Mouse (Mus musculus): ENCODE data around the gene Rras2. TPM values are rescaled to one million over a fixed set of nuclear protein-coding genes. Genes with fewer than 3 reads are reported as not detected.

The Rras2 gene
- 9.2 and 12.4 TPM in 2 replicates for total RNA-seq (2017)

DNA sequence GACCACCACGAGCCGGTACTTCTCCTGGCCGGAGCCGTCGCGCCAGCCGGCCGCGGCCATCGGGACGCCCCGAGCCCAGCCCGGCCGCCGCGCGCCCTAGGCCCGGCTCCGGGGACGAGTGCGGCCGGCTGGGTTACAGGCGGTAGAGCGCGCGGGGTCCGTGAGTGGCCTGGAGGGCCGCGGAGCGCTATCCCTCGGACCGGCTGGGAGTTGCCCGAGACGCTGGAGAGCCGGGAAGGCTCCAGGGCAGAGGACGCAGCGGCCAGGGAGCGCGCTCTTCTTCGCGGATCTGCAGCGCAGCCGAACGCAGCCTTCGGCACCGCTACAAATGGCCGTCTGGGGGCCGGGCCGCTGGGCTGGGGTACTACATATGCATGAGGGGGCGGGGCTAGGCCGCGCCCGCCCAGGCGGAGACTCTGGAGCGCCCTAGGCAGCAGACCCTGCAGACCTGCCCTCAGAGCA is at the start of gene Rras2:
Rras2 (minus strand) TSS at position 338 of the 462 bp plus-strand sequence.
- ATAC-seq (replicated peaks in 1 of 2; ENCODE audit: insufficient read depth in 1 of 2, low FRiP score in 2 of 2, low TSS enrichment in 1 of 2, low read depth in 1 of 2, poor library complexity in 2 of 2, severe bottlenecking in 2 of 2), result peak; percentile 89 to 94

- peak; percentile 32 to 56; a peak in 1 of 4 replicates for ATAC-seq (replicated peaks in 1 of 2; ENCODE audit: insufficient read depth in 1 of 2, low FRiP score in 2 of 2, low TSS enrichment in 1 of 2, low read depth in 1 of 2, poor library complexity in 2 of 2, severe bottlenecking in 2 of 2)
Measured at GRCm38 (mm10) chr7:114162975-114163374, 45.4 kb upstream of the Rras2 start.

- ATAC-seq (replicated peaks in 1 of 2; ENCODE audit: insufficient read depth in 1 of 2, low FRiP score in 2 of 2, low TSS enrichment in 1 of 2, low read depth in 1 of 2, poor library complexity in 2 of 2, severe bottlenecking in 2 of 2), result peak; percentile 27 to 48; a peak in 1 of 4 replicates
Measured at GRCm38 (mm10) chr7:114161101-114161500, 43.5 kb upstream of the Rras2 start.

DNA sequence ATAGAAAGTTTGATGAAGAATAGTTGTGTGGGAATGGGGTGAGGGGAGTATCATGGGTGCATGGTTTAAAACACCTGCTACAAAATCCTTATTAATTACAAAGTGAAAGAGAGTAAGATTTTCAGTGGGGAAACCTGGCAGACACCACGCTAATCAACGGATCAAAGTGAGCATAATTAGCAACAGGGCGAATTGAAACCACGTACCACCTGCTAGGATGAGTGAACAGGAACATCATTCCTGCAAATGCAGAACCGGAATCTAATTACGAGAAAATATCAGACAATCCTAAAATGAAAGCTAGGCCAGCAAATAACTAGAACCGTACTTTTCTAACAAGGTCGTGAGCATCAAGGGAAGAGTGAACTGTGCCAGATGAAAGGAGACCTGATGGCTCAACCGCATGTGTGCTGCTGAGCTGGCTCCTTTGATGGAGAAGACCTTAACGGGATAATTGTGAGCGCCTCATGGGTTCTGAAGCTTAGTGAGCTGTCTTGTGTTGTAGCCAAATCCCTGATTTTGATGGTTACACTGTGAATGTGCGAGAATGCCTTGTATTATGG is 40.2 kb upstream of the Rras2 start:
- no peak for ATAC-seq (replicated peaks in 1 of 2; ENCODE audit: insufficient read depth in 1 of 2, low FRiP score in 2 of 2, low TSS enrichment in 1 of 2, low read depth in 1 of 2, poor library complexity in 2 of 2, severe bottlenecking in 2 of 2)

DNA sequence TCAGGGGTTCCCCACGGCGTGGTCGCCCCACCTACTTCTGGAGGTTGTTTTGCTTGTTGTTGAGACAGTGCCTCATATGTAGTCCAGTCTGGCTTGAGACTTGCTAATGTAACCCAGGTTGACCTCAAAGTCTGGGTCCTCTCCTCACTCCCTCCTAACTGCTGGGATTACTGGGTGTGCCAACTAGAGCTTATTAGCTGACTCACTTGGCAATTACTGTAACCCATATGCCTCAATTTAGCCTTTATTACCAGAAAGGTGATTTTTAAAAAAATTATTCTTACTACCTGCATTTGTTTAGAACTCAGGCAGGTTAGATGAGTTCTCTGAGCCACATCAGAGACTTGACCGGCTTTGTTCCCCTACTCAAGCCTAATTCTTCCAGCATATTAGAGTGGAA is 38.8 kb upstream of the Rras2 start:
- no peak for ATAC-seq (replicated peaks in 1 of 2; ENCODE audit: insufficient read depth in 1 of 2, low FRiP score in 2 of 2, low TSS enrichment in 1 of 2, low read depth in 1 of 2, poor library complexity in 2 of 2, severe bottlenecking in 2 of 2)

DNA sequence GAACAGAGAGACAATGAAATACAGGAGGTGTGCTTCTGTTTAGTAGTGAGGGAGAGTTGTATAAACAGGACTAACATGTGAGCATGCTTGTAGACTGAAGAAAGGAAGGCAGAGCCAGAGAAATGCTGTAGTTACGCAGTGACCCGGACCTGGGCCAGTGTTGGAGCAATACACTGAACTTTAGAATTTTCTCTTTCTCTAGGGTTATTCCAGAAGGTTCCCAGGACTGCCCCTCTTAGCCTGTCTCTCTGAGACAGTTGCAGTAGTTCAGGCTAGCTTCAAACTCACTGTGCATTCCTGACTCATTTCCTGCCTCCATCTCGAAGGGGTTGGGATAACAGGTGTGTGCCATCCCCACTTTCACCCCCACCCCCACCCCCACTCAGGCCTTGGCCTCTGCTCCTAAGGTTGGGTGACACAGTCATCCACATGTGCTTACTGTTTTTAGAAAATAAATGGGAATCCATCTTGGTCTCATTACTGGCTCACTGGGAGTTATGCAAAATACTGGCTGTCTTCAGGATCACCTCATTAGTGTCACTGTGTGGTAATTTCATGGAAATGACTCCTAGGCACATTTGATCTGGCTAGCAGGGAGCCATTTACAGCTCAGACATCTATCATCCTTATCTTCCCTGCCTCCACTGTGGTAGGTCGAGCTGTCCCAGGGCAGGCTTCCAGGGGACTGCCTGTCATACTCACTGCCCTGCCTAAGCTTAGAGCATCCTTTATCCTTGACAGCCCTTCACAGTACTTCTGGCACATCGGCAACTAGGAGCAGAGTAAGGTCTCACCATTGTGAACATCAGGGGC is 37.7 kb upstream of the Rras2 start:
- ATAC-seq (replicated peaks in 1 of 2; ENCODE audit: insufficient read depth in 1 of 2, low FRiP score in 2 of 2, low TSS enrichment in 1 of 2, low read depth in 1 of 2, poor library complexity in 2 of 2, severe bottlenecking in 2 of 2), result no peak

DNA sequence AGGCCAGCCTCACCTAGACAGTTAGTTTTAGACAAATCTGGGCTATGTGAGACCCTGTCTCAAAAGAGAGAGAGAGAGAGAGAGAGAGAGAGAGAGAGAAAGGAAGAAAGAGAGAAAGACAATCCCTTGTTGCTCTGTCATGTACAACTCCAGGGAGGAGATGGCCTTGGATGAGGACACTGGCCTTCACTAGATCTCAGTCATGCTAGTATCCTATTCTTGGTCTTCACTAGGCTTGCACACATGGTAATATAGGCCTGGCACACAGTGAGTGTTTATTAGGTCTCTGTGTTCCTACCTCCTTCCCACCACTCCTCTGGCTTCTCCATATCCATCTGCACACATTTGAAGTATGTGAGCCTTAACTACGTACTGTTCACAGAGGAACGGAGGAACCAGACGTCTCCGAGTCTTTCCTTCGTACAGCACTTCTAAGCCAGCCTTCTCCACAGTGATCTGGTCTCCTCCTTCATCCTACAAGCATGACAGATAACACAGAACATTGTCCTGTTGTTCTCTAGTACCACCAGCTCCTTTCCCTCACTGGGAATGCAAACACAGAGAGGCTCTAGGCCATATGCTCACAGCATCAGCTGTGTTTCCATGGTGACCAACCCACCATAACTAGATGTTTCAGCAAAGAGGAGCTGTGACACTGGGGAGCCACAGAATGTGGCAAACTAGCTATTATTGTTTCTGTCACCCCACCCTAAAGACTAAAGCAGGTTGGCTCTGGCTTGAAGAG is 33.6 kb upstream of the Rras2 start:
- ATAC-seq (replicated peaks in 1 of 2; ENCODE audit: insufficient read depth in 1 of 2, low FRiP score in 2 of 2, low TSS enrichment in 1 of 2, low read depth in 1 of 2, poor library complexity in 2 of 2, severe bottlenecking in 2 of 2), result no peak

DNA sequence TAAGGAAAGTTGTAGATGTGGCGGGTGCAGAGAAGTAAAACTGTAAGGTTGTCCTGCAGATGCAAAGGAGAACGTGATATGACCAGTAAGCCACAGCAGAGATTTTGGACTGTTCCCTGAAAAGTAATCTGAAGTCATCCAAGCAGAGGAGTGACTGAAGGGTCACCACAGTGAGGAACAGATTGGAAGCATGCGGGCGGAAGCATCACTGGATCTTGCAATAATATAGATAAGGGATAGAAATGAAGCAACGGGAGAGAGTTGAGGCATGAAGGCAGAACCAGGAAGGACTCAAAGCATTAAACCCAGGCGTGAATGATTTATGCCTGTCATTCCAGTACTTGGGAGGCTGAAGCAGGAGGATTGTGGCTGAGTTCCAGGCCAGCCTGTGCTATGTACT is 32.0 kb upstream of the Rras2 start:
- ATAC-seq (replicated peaks in 1 of 2; ENCODE audit: insufficient read depth in 1 of 2, low FRiP score in 2 of 2, low TSS enrichment in 1 of 2, low read depth in 1 of 2, poor library complexity in 2 of 2, severe bottlenecking in 2 of 2), result no peak

DNA sequence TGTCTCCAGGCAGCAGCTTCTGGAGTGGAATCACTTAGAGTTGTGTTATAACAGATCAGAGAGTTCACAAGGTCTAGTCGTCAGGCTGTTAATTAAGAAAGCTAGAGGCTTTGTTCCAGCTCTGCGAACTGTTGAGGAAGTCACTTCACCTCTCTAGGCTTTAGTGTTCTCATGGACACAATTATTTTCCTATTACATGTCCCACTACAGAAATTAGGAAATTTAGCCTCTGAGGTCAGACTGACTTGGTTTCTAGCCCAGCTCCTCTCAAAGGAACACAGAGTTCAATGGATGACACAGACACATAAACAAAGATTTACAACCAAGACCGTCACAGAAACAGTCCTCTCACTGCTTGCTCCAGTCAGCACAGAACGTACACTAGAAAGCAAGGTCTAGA is 31.6 kb upstream of the Rras2 start:
- no peak for ATAC-seq (replicated peaks in 1 of 2; ENCODE audit: insufficient read depth in 1 of 2, low FRiP score in 2 of 2, low TSS enrichment in 1 of 2, low read depth in 1 of 2, poor library complexity in 2 of 2, severe bottlenecking in 2 of 2)

GRCm38 (mm10) chr7:114145841-114146240 is 28.3 kb upstream of the Rras2 start:
- ATAC-seq (replicated peaks in 1 of 2; ENCODE audit: insufficient read depth in 1 of 2, low FRiP score in 2 of 2, low TSS enrichment in 1 of 2, low read depth in 1 of 2, poor library complexity in 2 of 2, severe bottlenecking in 2 of 2), result no peak

- no peak for ATAC-seq (replicated peaks in 1 of 2; ENCODE audit: insufficient read depth in 1 of 2, low FRiP score in 2 of 2, low TSS enrichment in 1 of 2, low read depth in 1 of 2, poor library complexity in 2 of 2, severe bottlenecking in 2 of 2)
Measured at GRCm38 (mm10) chr7:114142151-114142798, 24.7 kb upstream of the Rras2 start.

DNA sequence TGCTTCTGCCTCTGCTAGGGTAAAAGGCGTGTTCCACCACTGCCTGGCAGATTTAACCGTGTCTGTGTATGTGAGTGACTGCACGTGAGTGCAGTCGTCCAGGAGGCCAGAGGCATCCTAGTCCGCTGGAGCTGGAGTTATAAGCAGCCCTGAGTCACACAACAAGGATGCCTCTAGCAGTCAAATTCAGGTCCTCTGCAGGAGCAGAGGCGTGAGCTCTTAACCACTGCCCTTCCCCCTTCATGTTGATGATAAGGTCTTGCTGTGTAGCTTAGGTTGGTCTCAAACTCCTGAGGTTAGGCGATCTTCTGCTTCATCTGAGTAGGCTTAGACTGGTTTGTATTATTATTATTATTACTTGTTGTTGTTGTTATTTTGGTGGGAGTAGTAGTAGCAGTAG is 22.4 kb upstream of the Rras2 start:
- no peak for ATAC-seq (replicated peaks in 1 of 2; ENCODE audit: insufficient read depth in 1 of 2, low FRiP score in 2 of 2, low TSS enrichment in 1 of 2, low read depth in 1 of 2, poor library complexity in 2 of 2, severe bottlenecking in 2 of 2)

- ATAC-seq (replicated peaks in 1 of 2; ENCODE audit: insufficient read depth in 1 of 2, low FRiP score in 2 of 2, low TSS enrichment in 1 of 2, low read depth in 1 of 2, poor library complexity in 2 of 2, severe bottlenecking in 2 of 2), result no peak
Measured at GRCm38 (mm10) chr7:114139400-114139799, 21.8 kb upstream of the Rras2 start.

DNA sequence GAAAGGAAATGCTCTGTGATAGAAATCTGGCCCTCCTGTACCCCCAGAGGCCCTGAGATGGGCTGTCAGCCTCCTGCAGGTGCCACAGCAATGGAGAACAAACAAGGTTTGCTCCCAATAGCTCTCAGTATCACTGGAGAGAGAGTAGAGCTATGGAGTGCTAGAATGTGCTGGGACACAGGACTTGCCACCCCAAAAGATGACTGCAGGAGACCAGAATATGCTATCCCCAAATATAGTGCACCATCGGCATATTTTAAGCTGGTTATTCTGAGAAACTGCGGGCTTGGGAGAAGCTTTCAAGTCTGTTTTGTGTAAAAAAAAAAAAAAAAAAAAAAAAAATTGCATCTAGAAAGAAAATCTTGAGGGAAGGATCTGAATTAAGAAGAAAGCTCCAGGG is 20.7 kb upstream of the Rras2 start:
- no peak for ATAC-seq (replicated peaks in 1 of 2; ENCODE audit: insufficient read depth in 1 of 2, low FRiP score in 2 of 2, low TSS enrichment in 1 of 2, low read depth in 1 of 2, poor library complexity in 2 of 2, severe bottlenecking in 2 of 2)

GRCm38 (mm10) chr7:114135166-114135565 is 17.6 kb upstream of the Rras2 start:
- no peak for ATAC-seq (replicated peaks in 1 of 2; ENCODE audit: insufficient read depth in 1 of 2, low FRiP score in 2 of 2, low TSS enrichment in 1 of 2, low read depth in 1 of 2, poor library complexity in 2 of 2, severe bottlenecking in 2 of 2)

DNA sequence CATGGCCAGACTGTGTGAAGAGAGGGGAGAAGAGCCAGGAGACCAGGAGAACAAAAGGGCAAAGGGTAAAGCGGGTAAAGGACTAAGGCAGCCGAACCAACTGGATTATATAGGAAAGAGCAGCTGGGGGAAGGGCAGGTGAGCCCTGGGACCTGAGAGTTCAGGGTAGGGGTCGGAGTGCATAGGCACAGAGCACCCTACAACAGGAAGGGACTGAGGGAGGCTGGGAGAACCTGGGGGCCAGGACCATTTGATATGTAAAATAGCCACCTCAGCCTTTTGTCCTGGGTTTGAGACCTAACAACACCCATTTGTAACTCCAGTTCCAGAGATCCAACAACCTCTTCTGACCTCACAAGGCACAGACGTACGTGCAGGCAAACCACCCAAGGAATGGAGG is 16.4 kb upstream of the Rras2 start:
- ATAC-seq (replicated peaks in 1 of 2; ENCODE audit: insufficient read depth in 1 of 2, low FRiP score in 2 of 2, low TSS enrichment in 1 of 2, low read depth in 1 of 2, poor library complexity in 2 of 2, severe bottlenecking in 2 of 2), result no peak

DNA sequence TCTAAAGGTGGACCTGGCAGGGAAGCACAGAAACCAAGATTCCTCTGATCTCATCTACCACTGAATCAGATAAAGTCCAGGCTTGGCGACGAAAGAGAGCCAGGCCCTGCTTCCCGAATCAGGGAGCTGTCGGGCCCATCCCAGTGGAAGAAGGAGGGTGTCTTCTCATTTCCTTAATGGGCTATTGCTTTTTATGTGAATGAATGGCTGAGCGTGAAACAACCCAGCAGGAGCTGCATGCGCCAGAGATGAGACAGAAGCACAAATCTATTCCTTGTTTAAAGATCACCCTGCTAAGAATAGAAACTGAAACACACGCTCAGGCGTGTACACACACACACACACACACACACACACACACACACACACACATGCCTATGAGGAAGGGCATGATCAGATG is 14.7 kb upstream of the Rras2 start:
- ATAC-seq (replicated peaks in 1 of 2; ENCODE audit: insufficient read depth in 1 of 2, low FRiP score in 2 of 2, low TSS enrichment in 1 of 2, low read depth in 1 of 2, poor library complexity in 2 of 2, severe bottlenecking in 2 of 2), result no peak

GRCm38 (mm10) chr7:114129281-114129680 is 11.7 kb upstream of the Rras2 start:
- ATAC-seq (replicated peaks in 1 of 2; ENCODE audit: insufficient read depth in 1 of 2, low FRiP score in 2 of 2, low TSS enrichment in 1 of 2, low read depth in 1 of 2, poor library complexity in 2 of 2, severe bottlenecking in 2 of 2), result no peak
